Mouse (Mus musculus) cerebellum, postnatal 10 days (tissue): ENCODE measurements around the gene Sntg2.

Experiments used
- DNase-seq, 2 experiments: peaks; one replicate each; pipeline ENCODE4 v3.0.0; 2021; ENCODE audit warnings: mixed read lengths in 2 of 2

Gene Sntg2

GRCm38 (mm10) chr12:30372933-30373501 is at the start of gene Sntg2:
Sntg2 (minus strand) TSS chr12:30373375.
- peak; percentile 84 to 91 for DNase-seq

DNA sequence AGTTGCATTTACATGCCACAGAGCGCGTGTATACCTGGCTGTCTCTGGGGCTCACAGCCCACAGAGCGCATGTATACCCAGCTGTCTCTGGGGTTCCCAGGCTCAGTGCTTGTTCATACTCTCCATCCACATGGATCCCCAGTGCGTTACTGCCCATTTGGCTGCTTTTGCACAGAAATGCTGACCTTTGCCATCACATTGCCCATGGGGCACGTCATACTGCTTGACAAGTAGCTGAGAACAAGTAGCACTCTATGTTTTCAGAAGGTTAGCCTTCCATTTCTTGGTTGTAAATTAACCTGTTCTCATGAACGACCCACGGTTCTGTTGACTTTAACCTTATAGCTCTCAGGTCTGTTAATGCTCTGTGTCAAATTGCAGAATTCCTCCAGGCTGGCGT is 43.4 kb upstream of the Sntg2 start:
- no peak for DNase-seq

DNA sequence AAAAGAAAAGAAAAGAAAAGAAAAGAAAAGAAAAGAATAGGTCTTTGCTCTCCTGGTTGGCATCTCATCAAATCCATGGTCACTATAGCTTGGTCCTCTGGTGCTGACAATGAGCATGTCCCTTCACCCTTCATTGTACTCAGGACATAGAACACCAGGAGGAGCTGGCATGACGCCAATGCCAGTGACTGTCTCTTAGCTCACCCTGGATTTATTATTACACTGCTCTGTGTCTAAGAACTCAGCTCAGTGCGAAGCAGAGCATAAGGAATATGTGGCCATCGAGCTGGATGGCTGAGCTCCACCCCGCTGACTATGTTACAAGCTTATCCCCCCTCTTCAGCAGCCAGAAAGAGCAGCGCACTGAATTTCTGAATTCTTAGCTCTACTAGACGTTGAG is 42.8 kb upstream of the Sntg2 start:
- DNase-seq, result peak; percentile 40 to 48

DNA sequence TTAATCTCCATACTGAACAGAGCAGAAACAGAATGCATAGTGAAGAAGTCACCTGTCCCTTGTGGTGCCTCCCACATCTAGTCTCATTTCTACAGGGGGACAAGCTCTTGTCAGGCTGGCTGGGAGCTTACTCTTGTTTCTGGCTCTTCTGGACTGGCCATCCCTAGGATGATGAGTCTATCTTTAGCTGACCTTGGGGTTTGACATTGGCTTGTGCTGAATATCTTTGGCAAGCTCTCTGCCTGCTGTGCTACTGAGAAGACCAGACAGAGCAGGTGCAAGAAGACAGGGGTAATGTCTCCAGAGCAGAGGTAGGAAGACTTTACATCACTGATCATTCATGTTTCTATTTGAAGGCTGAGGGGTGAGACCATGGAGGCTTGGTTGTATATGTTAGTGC is 29.5 kb upstream of the Sntg2 start:
- DNase-seq, result peak; percentile 24 to 28

GRCm38 (mm10) chr12:30400531-30400930 is 27.4 kb upstream of the Sntg2 start:
- peak in 1 of 2 experiments; percentile 27 for DNase-seq

- DNase-seq, result peak; percentile 70 to 82
Measured at GRCm38 (mm10) chr12:30400114-30400513, 26.9 kb upstream of the Sntg2 start.

GRCm38 (mm10) chr12:30372293-30372692 is 882 bp downstream of the Sntg2 start:
- no peak for DNase-seq

DNA sequence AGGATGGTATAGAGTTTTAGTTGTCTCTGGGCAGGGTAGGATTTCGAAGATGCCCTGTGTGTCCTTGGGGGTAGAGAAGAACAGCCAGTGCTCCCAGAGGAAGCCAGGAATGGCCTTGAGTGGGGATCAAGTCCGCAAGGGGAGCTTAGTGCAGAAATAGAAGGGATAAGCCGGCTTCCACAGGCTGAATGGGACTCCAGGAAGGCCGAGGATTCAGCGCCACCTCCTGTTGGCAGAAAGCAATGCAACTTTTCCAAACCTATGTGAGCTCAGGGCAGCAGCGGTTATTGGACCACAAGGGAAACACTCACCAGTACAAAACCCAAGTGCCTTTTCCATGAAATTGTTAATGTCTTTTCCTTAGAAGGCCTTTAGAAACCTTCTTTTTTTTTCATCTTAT is 3.4 kb downstream of the Sntg2 start:
- DNase-seq, result peak; percentile 93

DNA sequence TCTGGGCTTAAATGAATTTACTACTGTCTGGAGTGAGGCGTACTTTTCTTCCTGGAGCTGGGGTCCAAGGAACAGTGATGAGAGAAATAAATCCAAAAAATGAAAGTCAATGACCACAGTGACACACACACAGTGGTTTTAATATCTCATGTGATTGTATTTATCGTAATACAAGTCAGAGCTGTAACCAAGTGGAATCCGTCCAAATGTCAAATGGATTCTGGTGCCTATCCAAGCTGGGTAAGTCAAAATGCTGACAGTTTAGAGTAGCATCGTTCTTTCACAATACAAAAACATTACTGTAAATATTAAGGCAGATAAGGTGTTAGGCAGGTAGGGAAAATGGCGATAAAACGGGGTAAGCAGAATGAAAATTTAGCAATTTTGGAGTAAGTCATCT is 4.0 kb downstream of the Sntg2 start:
- DNase-seq, result peak; percentile 33

DNA sequence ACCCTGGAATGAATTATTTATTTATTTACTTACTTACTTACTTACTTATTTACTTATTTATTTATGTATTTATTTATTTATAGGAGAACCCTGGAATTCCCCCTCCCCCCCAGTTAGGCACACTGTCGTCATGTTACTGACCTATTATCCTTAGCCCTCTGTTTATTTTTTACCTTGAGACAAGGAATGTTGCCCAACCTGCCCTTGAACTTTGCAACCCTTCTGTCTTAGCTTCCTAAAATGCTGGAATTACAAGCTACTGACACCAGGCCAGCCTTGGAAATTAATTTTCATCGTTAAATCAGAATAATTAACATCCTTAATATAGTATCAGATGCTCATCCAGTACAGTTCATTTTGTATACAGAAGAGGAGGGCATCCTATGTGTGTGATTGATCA is 10.9 kb downstream of the Sntg2 start:
- no peak for DNase-seq

GRCm38 (mm10) chr12:30357666-30358065 is 15.5 kb downstream of the Sntg2 start:
- DNase-seq, result no peak

DNA sequence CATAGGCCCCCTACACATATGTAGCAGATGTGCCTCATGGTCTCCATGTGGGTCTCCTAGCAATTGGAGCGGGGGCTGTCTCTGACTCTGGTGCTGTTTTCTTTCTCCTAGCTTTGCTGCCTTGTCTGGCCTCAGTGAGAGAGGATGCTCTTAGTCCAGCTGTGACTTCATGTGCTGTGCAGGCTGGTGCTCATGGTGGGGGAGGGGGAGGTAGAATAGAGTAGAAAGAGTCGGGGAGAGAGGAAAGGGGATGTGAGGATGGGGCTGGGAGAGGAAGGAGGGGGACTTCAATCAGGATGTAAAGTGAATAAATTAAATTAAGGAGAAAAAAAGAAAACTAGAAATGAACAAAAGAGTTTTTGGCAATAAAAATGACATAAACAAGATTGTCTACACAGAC is 20.8 kb downstream of the Sntg2 start:
- DNase-seq, result no peak

DNA sequence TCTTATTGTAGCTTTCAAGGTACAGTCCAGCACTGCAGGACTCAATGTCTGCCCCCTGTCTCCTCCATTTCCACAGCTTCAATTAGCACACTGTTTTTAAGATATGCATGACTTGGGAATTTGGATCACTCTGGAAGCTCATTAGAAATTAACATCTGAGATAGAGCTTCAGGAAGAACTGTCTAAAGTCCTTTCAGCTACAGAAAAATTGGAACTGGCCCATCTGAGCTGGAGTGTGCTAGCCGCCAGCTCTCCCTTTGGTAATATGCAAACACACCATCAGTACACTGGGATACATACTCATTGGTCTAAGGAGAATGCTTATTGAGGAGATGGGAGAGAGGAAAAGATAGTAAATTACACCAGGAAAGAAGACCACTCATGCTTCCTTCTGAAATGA is 25.1 kb downstream of the Sntg2 start:
- DNase-seq, result no peak

DNA sequence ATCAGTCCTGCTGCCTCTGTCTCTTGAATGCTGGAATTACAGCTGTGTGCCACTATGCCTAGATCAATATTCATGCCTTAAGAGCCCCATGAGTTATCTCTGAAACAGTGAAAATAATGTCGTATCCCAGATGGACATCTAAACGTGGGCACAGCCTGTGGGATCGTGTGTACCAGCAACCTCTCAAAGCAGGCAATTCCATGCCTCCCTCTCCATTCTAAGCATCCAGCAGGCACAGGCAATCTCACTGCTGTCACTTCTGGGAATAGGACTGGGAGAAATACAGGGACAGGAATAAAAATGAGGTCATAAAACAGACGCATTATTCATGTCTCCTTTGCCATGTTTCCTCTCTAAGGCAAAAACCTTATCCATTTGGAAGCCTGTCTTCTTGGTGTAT is 25.9 kb downstream of the Sntg2 start:
- DNase-seq, result no peak

DNA sequence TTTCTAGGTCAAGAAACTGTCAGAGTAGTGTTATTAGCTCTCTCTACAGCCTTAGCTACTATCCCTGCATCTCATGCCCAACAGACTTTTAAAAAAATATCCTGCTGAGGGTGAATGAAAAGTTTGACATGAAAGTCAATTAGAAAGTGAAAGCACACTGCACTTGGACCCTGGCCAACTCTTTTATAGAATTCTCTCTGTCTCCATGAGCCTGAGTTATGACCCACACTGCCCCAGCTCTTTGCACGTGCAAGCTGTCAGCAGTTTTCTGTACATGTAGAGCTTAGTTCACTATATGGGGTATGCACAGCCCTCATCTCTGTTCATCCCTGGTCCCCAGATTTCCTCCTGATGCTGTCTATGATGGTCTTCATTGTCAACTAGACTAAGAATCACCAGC is 28.4 kb downstream of the Sntg2 start:
- no peak for DNase-seq

DNA sequence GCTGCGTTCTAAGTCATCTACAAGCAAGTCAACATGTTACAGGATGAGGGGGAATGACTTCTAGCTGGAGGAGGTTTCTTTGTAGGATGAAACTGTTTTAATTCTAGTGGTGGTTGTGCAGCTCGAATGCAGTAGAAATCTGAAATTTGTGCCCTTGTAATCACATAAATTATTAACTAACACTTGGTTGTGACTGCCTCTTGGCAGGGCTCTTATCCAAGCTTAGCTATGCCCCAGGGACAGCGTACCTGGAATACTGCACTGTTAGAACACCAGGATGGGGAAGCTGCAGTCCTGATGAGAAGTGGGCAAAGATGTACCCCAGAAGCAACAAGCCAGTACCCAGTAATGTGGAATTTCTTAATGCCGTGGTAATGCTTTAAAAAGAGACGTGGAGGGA is 36.9 kb downstream of the Sntg2 start:
- DNase-seq, result no peak

DNA sequence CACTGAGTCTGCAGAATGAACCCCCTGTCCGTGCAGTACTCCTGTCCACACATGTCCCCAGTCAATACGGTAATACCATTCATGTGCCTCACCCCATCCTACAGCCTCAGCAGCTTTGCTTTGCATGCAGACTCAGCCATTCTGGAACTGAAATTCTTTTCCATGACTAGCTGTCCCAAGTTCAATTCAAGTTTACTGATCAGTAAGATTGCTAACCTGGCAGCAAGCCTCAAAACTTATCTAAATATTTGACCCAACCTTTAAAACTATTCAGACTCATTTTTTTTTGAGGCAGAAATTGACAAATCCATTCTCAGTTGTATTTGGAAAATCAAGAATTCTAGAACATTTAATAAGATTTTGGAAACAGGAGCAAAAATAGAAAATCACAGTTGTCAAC is 38.7 kb downstream of the Sntg2 start:
- no peak for DNase-seq

- DNase-seq, result no peak
Measured at GRCm38 (mm10) chr12:30317971-30318370, 55.2 kb downstream of the Sntg2 start.

DNA sequence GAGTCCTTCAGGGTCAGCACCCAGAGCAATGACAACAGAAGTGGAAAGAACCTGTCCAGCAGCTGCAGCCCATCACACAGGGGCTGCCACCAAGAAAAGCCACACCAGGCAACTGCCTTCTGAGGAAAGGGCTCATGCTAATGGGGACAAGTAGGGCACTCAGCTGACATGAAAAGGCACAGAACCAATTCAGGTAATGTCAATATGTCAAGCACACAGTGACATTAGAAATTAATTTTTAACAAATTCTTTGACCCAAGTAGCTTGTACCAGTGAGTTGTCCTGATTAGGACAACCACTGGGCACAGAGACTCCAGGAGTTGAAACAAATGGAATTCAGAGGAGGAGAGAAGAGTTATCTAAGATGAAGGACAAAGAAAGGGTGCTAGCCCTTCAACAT is 60.2 kb downstream of the Sntg2 start:
- DNase-seq, result no peak

DNA sequence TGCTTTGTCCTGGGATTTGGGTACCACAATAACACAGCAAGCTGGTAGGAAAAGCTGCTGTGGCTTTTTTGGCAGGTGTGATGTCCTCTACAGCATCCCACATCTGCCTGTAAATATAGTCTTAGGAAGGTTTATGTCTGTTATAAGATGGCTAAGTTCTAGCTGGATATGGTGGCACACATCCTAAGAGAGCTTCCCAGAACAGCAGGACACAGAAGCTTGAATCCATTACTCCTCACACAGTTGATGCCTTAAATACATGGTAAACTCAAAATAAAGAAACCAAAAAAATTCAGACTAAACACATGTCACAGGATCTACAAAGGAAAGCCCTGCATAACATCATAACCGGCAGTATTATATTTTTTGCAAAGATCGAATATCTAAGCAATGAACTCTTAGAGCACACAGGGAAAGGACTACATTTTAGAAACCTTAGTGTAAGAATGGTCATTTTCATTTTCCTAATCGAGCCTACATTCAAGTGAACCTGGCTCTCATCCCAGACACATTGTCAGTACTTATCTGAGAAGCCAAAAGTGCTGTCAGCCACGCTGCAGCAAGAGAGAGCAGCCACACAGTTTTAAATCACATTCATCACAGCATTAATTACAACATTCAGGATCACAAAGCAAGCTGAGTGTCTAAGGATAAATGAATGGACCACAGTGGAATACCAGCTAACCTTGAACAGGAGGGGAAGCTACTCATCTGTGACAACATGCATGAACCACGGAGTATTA is 64.8 kb downstream of the Sntg2 start:
- DNase-seq, result peak; percentile 35 to 45

DNA sequence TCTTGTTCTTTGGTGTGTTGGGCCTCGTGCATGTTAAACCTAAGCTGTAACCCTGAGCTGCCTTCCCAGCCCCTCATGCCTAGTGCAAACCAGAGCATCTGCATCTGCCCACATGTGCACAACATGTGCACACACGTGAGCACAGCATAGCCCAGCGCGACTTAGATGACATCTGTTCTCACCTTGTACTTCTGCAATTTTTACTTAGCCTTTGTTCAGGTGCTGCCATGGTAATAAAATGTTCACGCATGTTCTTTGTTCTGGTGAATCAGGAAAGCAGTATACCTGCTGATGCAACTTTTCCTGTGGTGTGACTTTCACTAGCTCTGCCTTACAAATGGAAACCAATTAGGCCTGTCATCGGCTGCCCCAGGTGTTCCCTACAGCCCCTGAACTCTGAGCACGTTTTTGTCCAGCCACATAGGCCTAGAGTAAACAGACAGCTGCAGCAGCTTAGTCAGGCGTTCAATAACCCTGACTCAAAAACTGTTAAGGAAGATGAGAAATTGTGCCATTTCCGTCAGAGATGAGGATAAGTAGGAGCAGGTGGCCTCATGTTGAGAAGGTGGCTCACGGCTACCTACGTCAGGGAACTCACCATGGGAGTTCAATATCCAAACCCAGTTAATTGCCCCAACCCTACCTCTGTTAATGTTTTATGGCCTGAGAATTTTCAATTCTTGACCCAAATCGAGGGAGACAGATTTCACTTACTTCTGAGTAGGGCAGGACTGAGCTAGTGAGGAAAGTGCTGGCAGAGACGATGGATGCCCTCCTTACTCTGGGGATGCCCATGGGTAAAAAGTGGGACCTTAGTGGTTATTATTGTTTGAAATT is 80.2 kb downstream of the Sntg2 start:
- no peak for DNase-seq

DNA sequence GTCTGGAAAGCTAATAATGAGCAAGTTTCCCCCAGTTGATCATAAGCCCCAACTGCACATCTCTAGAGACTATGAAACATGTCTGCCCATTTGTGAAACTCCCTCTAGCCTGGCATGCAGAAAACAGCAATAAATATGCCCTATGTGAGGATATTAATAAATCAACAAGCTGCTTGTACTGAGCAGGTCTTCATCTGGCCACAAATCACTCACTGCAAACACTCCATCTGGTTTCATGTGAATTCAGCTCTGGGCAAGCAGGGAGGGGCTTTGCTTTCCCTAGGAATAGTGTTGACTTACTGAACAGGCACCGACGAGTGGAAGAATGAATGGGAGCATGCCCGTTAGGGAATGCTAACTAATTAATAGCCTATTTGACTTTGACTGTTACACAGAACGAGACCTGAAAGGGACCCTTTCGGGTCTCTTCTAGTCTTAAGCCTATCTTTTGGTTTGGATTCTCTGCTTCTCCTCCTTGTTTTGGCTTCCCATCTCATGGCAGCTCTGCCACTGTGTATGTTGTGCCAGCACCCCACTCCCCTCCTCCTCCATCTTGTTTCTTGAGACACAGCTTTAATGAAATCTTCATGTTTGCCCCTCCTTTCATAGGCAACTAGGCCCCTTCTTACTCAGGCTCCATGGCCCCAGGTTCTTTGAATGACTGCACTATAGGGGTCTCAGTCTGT is 86.1 kb downstream of the Sntg2 start:
- DNase-seq, result peak; percentile 13 to 33

DNA sequence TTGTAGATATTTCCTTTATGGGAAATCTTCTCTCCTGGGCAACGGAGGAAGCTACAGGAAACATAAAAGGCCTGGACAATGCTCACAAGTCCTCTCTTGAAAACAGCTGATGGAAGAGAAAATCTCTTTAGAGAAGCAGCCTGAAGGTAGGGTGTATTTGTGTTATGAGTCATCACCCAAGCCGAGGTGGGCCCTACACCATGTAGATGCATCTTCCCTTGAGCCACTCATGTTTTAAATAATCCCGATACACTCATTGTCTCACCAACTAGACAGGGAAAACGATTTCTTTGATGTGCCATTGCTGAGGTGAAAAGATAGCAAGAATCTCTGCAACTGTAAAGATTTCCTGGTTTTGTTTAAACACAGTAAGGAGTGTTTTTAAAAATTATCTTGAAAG is 89.4 kb downstream of the Sntg2 start:
- no peak for DNase-seq
